Mouse (Mus musculus): ENCODE results near the gene Chmp5. TPM values are rescaled to one million over a fixed set of nuclear protein-coding genes. Genes with fewer than 3 reads are reported as not detected.

Chmp5 gene
- polyA plus RNA-seq, 1 experiment = 5.5 TPM

DNA sequence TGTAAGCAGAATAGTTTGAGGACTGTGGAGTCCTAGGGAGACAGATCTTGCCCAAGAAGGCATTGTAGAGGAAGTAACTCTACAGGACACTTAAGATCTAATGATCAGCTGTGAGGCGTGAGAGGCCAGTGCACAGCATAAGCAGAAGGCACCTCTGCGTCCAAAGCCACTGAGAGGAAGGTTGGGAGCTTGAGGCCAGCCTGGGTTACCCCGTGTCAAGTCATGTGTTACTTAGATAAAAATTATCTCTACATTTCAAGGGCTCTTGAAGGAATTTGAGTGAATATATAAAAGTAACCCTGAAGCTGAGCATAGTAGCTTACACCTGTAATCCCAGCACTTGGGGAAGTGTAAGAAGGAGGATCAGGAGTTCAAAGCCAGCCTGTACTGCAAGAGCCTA, 65.1 kb downstream of the Chmp5 start:
- 74% methylated on average over 3 of the region's 3 CpGs for WGBS
- Histone ChIP-seq H3K36me3 (ENCODE audit: control insufficient read depth, insufficient read depth, low read length) (peaks cover 49% of the 10 kb centered on the region), H3K27me3 (ENCODE audit: control insufficient read depth, insufficient read depth, low read length) (no peaks in the 10 kb centered on the region), H3K4me3 (ENCODE audit: low read depth, low read length) (no peak overlapping the region), H3K4me1 (ENCODE audit: control insufficient read depth, insufficient read depth, insufficient read length, low read length) (no peaks in the 10 kb centered on the region), H3K27ac (ENCODE audit: insufficient read depth, low read depth, low read length) (no peak overlapping the region)
- TF ChIP-seq POLR2A (IDR thresholded peaks at IDR 0.05; ENCODE audit: low read depth, low read length) (no peak), CTCF (IDR thresholded peaks at IDR 0.05; ENCODE audit: extremely low read depth, insufficient read length, insufficient replicate concordance, low read depth, low read length) (no peak)

Other genes with a start within 250 kb of the Chmp5 start
- 1.4 and 2.9 TPM in 2 replicates for gene Aptx, start 245.2 kb upstream of the Chmp5 start, polyA plus RNA-seq (2012; rRNA removed)
- gene Dnaja1, start 226.3 kb upstream of the Chmp5 start, polyA plus RNA-seq (2012; rRNA removed) = 0.66 and 1.6 TPM in 2 replicates
- gene Smu1, start 190.5 kb upstream of the Chmp5 start, polyA plus RNA-seq (2012; rRNA removed) = 5.6 and 9.6 TPM in 2 replicates
- 71.3 and 79.4 TPM in 2 replicates for gene B4galt1, start 94.4 kb upstream of the Chmp5 start, polyA plus RNA-seq (2012; rRNA removed)
- 3,894 and 7,223 TPM in 2 replicates for gene Spink4, start 28.4 kb upstream of the Chmp5 start, polyA plus RNA-seq (2012; rRNA removed)
- gene Bag1, start 113 bp upstream of the Chmp5 start, polyA plus RNA-seq (2012; rRNA removed) = 163 and 200 TPM in 2 replicates
- 6.1 and 11.1 TPM in 2 replicates for gene Nfx1, start 22.5 kb downstream of the Chmp5 start, polyA plus RNA-seq (2012; rRNA removed)
- 7.3 and 21.5 TPM in 2 replicates for gene Aqp7, start 99.7 kb downstream of the Chmp5 start, polyA plus RNA-seq (2012; rRNA removed)
- 100 and 126 TPM in 2 replicates for gene Aqp3, start 149.8 kb downstream of the Chmp5 start, polyA plus RNA-seq (2012; rRNA removed)
- 10.4 and 16.6 TPM in 2 replicates for gene Nol6, start 176.0 kb downstream of the Chmp5 start, polyA plus RNA-seq (2012; rRNA removed)
- gene Ube2r2, start 187.3 kb downstream of the Chmp5 start, polyA plus RNA-seq (2012; rRNA removed) = 9.2 and 25.3 TPM in 2 replicates